Mouse (Mus musculus) fibroblast of lung, adult 2 months (primary cell): Measurements from ENCODE around the gene Tmem132b.
"Not testable (repeated sequence)": the region's sequence is repeated elsewhere in the genome, so short reads cannot be mapped to it uniquely, and the experiment has no call there.

ENCODE experiments used
- DNase-seq: peaks from one replicate; pipeline ENCODE4 v3.0.0-alpha.2; 2011; ENCODE audit warnings: low read depth

The Tmem132b gene

DNA sequence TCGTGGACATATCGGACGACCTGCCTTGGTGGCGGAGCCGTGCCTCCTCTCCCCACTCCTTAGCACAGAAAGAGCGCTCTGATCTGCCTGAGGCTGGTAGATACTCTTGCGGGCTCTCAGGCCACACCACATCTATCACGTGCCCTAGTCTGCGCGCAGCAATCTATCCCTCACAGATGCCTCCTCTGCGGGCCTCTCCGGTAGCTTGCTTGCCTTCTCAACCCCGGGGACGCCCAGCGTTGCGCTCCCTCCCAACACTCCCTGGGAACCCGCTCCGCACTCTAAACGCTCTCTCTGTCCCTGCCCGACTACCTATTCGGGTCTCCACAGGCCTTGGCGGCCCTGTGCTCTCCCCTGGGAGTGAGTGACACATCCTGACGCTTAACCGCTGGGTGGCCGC lies at the start of gene Tmem132b:
Gene Tmem132b, plus strand, starts transcription at position 141 of the 400 bp plus-strand sequence.
- DNase-seq = no peak

- DNase-seq = no peak
These were observed 49.1 kb upstream of the Tmem132b start for GRCm38 (mm10) chr5:125482474-125482873.

DNA sequence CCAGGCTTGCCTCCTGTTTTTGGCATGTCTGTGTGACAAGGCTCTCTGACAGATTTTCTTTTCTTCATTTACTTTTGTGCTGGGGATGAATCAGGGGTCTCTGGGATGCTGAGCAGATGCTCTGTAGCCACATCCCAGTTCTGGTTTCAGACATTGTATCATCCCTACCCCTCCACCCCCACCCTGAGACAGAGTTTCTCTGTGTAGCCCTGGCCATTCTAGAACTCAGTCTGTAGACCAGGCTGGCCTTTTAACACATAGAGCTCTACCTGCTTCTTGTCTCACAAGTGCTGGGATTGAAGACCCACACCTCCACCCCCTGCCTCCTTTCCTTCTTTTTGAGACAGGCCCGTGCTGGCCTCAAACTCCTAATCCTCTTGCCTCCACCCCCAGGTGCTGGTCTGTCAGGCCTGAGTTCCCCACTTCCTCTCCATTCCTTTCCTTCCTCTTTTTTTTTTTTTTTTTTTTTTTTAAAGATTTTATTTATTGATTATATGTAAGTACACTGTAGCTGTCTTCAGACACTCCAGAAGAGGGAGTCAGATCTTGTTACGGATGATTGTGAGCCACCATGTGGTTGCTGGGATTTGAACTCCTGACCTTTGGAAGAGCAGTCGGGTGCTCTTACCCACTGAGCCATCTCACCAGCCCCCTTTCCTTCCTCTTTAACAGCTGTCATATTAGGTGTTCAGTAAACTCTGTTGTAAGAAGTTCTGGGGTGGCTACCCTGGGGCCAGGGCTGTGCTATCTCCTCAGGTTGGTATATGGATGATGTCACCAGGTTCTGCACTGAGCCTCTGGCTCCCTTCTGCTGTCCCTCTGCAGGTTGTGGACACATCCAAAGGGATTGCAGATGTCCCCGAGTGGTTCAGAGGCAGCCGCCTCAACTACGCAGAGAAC lies 47.6 kb upstream of the Tmem132b start:
- no peak for DNase-seq

GRCm38 (mm10) chr5:125485031-125485778 lies 46.4 kb upstream of the Tmem132b start:
- DNase-seq = no peak

- no peak for DNase-seq
These were observed 45.5 kb upstream of the Tmem132b start for GRCm38 (mm10) chr5:125486088-125486487.

DNA sequence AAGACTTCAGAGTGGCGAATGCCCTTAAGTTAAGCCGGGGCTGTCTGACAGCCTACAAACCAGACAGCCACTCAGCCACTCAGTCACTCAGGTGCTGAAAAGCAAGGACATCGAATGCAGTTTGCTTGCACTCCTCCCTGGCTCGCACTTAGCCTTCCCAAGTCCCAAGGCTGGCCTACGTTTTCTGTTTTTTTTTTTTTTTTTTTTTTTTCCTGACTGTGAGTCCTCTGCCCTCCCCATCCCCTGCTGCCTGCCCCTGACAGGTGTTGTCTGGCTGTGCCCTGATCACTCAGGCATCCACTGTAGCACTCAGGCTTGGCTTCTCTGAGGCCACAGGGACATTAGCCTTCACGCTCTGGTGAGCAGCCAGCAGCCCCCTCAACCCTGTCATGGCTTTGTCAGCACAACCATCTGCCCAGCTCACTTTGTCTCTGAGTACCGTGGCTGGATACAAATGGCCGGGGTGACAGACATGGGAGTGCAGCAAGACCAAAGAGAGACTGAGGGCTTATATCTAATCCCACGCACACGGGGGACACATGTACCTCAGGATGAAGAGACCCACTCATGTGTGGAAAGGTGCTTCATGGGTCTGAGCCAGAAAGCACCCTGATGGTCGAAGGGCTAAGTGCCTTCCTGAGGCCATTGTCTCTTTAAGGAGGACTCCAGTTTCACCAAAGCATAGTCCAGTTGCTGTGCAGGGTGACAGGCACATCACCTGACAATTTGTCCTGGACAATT lies 44.0 kb upstream of the Tmem132b start:
- DNase-seq = no peak

DNA sequence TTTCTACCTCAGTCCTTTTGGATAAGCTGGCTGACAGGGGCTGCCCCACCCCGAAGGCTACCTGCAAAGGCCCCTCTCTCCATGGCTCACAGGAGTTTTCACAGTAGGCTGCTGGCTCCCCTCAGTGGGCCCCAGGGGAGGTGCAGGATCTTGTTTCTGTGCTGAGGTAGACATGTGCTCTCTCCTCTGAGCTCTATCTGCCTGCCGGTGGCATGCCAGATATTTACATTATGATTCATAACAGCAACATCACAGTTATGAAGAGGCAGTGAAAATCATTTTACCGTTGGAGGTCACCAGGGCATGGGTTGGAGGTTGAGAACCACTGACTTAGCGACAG lies 43.5 kb upstream of the Tmem132b start:
- DNase-seq = no peak

- not testable (repeated sequence) for DNase-seq
These were observed 42.6 kb upstream of the Tmem132b start for GRCm38 (mm10) chr5:125488953-125489352.

- no peak for DNase-seq
These were observed 40.5 kb upstream of the Tmem132b start for GRCm38 (mm10) chr5:125491107-125491506.

DNA sequence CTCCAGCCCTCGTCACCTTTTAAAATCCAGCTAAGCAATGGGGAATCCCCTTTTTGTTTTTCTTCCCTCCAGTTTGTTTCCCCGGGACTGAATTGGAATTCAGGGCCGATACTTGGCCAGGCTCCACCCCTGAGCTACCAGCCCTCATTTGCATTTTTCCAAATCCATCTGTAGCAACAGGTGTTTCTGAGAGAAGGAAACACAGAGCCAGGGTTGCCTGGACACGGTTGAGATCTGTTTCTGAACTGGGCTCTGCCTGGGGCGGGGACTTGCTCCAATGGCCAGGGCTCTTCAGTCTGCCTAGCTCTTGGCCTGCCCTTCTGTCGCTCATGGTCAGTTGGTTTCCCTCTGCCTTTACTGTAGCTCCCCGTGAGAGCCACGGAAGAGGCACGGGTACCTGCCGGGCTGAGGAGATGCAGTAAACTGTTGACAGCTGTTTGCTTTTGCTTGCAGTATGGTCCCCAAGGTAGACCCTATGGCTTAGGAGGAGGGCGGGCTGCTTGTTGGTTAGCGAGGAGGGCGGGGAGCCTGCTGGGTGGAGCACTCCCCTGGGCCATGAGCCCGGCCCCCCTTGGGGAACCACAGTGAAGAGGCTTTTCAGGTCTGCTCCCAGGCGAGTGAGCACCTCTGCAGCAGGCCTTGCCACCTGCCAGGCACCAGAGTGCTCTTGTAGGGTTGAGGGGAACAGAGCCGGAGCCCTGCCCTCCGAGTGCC lies 39.0 kb upstream of the Tmem132b start:
- DNase-seq = no peak

- no peak for DNase-seq
These were observed 38.5 kb upstream of the Tmem132b start for GRCm38 (mm10) chr5:125493093-125493423.

DNA sequence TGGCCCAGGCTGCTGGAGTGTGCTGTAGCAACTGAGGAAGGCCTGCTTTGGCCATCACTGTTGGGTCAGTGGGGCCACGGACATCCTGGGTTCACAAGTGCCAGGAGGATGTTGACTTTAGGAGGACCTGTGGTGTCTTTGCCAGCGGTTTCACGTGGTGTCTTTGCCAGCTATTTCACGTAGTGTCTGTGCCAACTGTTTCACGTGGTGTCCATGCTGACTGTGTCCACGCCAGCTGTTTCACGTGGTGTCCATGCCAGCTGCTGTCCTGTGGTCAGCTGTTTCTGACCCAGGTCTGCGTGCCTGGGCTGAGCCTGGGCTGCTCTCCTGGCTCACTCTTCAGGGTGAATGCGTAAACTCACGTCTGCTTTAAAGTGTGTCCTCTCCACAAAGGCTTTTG lies 35.9 kb upstream of the Tmem132b start:
- peak; percentile 79 for DNase-seq

GRCm38 (mm10) chr5:125497821-125498600 lies 33.6 kb upstream of the Tmem132b start:
- DNase-seq = no peak

DNA sequence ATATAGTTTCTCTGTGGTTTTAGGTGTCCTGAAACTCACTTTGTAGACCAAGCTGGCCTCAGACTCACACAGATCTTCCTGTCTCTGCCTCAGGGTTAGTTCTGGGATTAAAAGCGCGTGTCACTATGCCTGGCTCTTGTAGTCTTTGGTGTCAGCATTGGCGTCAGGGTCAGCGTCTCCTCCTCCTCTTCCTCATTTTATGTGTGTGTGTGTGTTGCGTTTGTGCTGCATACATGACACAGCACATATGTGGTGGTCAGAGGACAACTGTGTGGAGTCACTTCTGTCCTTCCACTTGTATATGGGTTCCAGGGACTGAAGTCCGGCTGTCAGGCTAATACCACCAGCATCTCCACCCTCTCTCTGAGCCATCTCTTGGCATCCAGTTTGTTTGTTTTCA lies 30.1 kb upstream of the Tmem132b start:
- DNase-seq = no peak

- no peak for DNase-seq
These were observed 29.4 kb upstream of the Tmem132b start for GRCm38 (mm10) chr5:125502186-125502585.

DNA sequence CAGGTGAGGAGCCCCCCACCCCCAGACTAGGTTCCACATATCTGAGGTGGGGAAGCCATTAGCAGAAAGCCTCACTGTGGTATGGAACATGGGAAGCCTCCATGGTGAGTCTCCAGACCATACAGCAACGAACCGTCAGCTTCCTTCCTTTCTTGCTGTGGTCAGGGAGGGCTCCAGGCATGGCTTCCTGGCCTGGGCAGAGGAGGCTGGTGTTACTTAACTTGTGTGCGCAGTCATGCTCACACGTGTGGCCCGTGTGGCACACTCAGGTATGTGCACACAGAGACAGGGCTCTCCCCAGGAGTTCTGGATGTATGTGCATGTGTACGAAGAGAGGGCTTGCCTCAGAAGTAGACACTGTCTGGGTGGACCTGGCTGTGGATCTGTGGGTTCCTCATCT lies 27.9 kb upstream of the Tmem132b start:
- no peak for DNase-seq

DNA sequence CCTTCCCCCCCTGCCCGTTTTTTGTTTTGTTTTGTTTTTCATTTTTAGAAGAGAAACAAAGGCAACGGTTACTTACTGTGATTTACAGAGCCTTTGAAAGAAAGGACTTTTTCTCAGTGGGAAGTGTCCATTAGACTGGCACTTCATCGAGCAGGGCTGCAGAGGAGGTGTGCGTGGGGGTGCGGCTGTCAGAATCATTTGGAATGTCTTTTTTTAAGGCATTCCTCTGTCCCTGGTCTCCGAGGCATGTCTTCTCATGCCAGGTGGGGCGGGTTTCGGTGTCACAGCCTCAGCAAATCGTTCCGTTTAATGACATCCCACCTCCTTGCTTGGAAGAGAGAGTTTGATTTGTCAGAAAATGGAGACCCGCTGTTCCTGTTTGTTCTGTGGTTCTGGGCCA lies 26.9 kb upstream of the Tmem132b start:
- no peak for DNase-seq

GRCm38 (mm10) chr5:125505968-125506367 lies 25.6 kb upstream of the Tmem132b start:
- DNase-seq = no peak

DNA sequence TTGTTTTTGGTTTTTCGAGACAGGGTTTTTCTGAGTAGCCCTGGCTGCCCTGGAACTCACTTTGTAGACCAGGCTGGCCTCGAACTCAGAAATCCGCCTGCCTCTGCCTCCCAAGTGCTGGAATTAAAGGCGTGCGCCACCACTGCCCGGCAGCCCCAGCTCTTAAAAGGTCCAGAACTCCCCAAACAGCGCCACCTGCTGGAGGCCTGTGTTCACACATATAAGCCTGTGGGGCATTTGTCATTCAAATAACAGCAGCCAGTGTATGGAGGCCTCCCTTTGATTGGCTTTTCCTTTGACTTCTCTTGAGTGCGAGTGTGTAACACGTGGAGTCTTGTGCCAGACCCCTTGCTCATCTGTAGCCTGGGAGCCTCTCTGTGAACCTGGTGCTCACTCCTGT lies 24.0 kb upstream of the Tmem132b start:
- DNase-seq = no peak

- DNase-seq = no peak
These were observed 23.6 kb upstream of the Tmem132b start for GRCm38 (mm10) chr5:125508006-125508405.

DNA sequence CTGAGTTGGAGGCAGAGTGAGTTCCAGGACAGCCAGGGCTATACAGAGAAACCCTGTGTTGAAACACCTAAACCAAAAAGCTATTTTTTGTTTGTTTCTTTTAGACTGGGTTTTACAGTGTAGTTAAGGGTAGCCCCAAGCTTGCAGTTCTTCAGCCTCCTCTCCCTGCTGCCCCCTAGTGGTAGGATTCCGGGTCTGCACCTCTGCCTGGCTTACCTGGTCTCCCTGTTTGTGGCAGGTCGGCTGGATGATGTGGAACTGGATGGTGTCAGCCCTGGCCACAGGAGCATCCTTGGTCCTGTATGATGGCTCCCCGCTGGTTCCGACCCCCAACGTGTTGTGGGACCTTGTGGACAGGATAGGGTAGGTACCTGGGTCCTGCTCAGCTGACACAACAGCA lies 22.0 kb upstream of the Tmem132b start:
- no peak for DNase-seq
